Mouse (Mus musculus): ENCODE data around the gene Vmn1r124. TPM values are rescaled to one million over a fixed set of nuclear protein-coding genes. Genes with fewer than 3 reads are reported as not detected.
"Not testable (repeated sequence)": the region's sequence is repeated elsewhere in the genome, so short reads cannot be mapped to it uniquely, and the experiment has no call there.

Vmn1r124 gene
- polyA plus RNA-seq (2012; rRNA removed): not detected in 2 replicates

DNA sequence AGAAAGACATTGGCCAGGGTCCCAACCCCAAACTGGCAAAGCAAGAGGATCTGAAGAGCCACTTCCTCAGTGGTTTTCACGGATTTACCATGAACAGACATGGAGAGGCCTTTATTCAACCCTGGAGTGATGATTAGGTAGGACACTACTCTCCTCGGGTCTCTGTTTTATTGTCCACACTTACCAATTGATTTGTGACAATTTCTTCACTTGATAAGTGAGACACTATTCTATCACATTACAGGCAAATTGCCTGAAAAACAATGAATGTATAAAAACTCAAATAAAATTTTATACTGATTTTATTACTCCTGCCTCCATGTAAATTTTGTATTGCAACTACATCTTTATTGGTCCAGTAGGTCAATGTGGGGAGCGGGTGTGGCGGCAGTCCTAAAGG, at the start of gene Vmn1r124:
Vmn1r124 (minus strand) TSS at position 101 of the 400 bp plus-strand sequence.
- DNase-seq (ENCODE audit: low spot score): not testable (repeated sequence)

- DNase-seq (ENCODE audit: low spot score): not testable (repeated sequence)
Measured at GRCm38 (mm10) chr7:21301367-21301766, 41.0 kb upstream of the Vmn1r124 start, which contains the start of gene Vmn1r126. Gene Vmn1r126 (minus strand): TSS chr7:21301467.

GRCm38 (mm10) chr7:21271879-21272278, 11.5 kb upstream of the Vmn1r124 start, which contains the start of gene Vmn1r125:
Gene Vmn1r125 (plus strand): TSS chr7:21272179.
- not testable (repeated sequence) for DNase-seq (ENCODE audit: low spot score)

Other genes starting within 250 kb of the Vmn1r124 start
- gene Vmn1r119, start 248.2 kb downstream of the Vmn1r124 start, polyA plus RNA-seq (2012; rRNA removed): not detected in 2 replicates
- gene Vmn1r120, start 206.8 kb downstream of the Vmn1r124 start, polyA plus RNA-seq (2012; rRNA removed): not detected in 2 replicates
- not detected in 2 replicates for gene Vmn1r121, start 162.1 kb downstream of the Vmn1r124 start, polyA plus RNA-seq (2012; rRNA removed)
- gene Vmn1r122, start 126.5 kb downstream of the Vmn1r124 start, polyA plus RNA-seq (2012; rRNA removed): not detected in 2 replicates
- not detected in 2 replicates for gene Vmn1r123, start 98.4 kb downstream of the Vmn1r124 start, polyA plus RNA-seq (2012; rRNA removed)
- gene Gm5157, start 70.2 kb downstream of the Vmn1r124 start, polyA plus RNA-seq (2012; rRNA removed): not detected in 2 replicates
- gene Vmn1r125, start 11.6 kb upstream of the Vmn1r124 start, polyA plus RNA-seq (2012; rRNA removed): not detected in 2 replicates
- not detected in 2 replicates for gene Vmn1r126, start 40.9 kb upstream of the Vmn1r124 start, polyA plus RNA-seq (2012; rRNA removed)
- gene Vmn1r127, start 59.2 kb upstream of the Vmn1r124 start, polyA plus RNA-seq (2012; rRNA removed): not detected in 2 replicates
- not detected in 2 replicates for gene Vmn1r128, start 88.8 kb upstream of the Vmn1r124 start, polyA plus RNA-seq (2012; rRNA removed)
- not detected in 2 replicates for gene Vmn1r129, start 100.7 kb upstream of the Vmn1r124 start, polyA plus RNA-seq (2012; rRNA removed)
- not detected in 2 replicates for gene Gm6882, start 172.1 kb upstream of the Vmn1r124 start, polyA plus RNA-seq (2012; rRNA removed)